Mouse (Mus musculus) neural tube, embryonic 11.5 days (tissue): ENCODE data around the gene Rimbp3. TPM values are rescaled to one million over a fixed set of nuclear protein-coding genes. Genes with fewer than 3 reads are reported as not detected.

Experiments used
- ATAC-seq: fragments of 200-750 bp; cut with Nextera tagmentation; 2 replicates; pipeline ENCODE4 v1.8.0; 2017; ENCODE audit warnings: moderate number of reproducible peaks, mild to moderate bottlenecking, moderate TSS enrichment, moderate library complexity; ENCODE audit not compliant: insufficient read depth, low FRiP score, low TSS enrichment
- DNase-seq: peaks from one replicate; pipeline ENCODE4 v3.0.0-alpha.2; 2015; ENCODE audit warnings: low spot score
- H3K27ac ChIP-seq: fragments of 300-500 bp; sonication (generic); 2 replicates; pipeline ENCODE4 v1.5.1; 2014; ENCODE audit warnings: low read depth, mild to moderate bottlenecking, low read length
- H3K27me3 ChIP-seq: fragments of 300-500 bp; sonication (generic); 2 replicates; pipeline ENCODE4 v1.6.1; 2014; ENCODE audit warnings: mild to moderate bottlenecking, low read length, mixed read lengths; ENCODE audit not compliant: control insufficient read depth, insufficient read depth
- H3K36me3 ChIP-seq: fragments of 300-500 bp; sonication (generic); 2 replicates; pipeline ENCODE4 v1.6.1; 2014; ENCODE audit warnings: mild to moderate bottlenecking, low read length, moderate library complexity, mixed read lengths; ENCODE audit not compliant: control insufficient read depth, insufficient read depth
- H3K4me1 ChIP-seq: fragments of 300-500 bp; sonication (generic); 2 replicates; pipeline ENCODE4 v1.6.1; 2014; ENCODE audit warnings: low read length, mixed read lengths; ENCODE audit not compliant: control insufficient read depth, insufficient read depth
- H3K4me2 ChIP-seq: fragments of 300-500 bp; sonication (generic); 2 replicates; pipeline ENCODE4 v1.6.1; 2014; ENCODE audit warnings: low read depth, mild to moderate bottlenecking, moderate library complexity
- H3K4me3 ChIP-seq: fragments of 300-500 bp; sonication (generic); 2 replicates; pipeline ENCODE4 v1.5.1; 2014; ENCODE audit warnings: low read depth, low read length
- H3K9ac ChIP-seq: fragments of 300-500 bp; sonication (generic); 2 replicates; pipeline ENCODE4 v1.6.1; 2014; ENCODE audit warnings: mild to moderate bottlenecking, low read length
- H3K9me3 ChIP-seq: fragments of 300-500 bp; sonication (generic); 2 replicates; pipeline ENCODE4 v1.6.1; 2016; ENCODE audit warnings: low read length; ENCODE audit not compliant: control insufficient read depth
- WGBS: fragments of 180-500 bp; shearing (Covaris S2); extraction: QIAGEN DNeasy Blood & Tissue Kit; methylation state at CpG from one replicate; pipeline ENCODE4 v1.1.7; 2014; 5-methylcytosine and 5-hydroxymethylcytosine counted together
- polyA plus RNA-seq: library from polyadenylated mRNA; unstranded; fragments of >200 nt; fragmentation: Nextera tagmentation; extraction: Ambion mirVana; gene quantifications from 2 replicates; pipeline ENCODE4 v1.2.1, GENCODE M21; 2014

Rimbp3 gene
- polyA plus RNA-seq, 1 experiment from 2014 or later = 1.1 TPM

DNA sequence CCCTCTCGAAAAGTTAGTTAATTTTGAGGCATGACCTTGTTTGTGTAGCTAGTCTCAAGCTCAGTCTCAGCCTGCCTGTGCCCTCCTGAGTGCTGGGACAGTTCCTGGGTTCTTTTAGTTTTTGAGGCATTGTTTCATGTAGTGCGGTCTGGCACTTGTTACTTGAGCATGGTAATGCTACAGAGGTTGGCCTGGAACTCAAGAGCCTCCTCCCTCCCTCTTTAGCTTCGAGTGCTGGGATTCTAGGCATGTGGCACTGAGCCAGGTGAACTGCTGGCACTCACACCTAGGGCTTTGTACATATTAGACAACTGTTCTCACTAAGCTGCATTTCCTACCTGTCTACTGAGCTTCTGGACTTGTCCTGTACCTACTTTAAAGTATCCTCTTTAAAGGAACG is 39.3 kb downstream of the Rimbp3 start:
- Histone ChIP-seq H3K27ac (no peak overlapping the region), H3K27me3 (no peaks in the 10 kb centered on the region), H3K4me3 (no peak overlapping the region), H3K9me3 (no peaks in the 10 kb centered on the region), H3K4me1 (peaks cover 4% of the 10 kb centered on the region), H3K9ac (no peak overlapping the region), H3K4me2 (no peak overlapping the region), H3K36me3 (no peaks in the 10 kb centered on the region)
- WGBS = 91% methylated on average over 4 of the region's 4 CpGs
- DNase-seq (no peak), ATAC-seq (no peak)

DNA sequence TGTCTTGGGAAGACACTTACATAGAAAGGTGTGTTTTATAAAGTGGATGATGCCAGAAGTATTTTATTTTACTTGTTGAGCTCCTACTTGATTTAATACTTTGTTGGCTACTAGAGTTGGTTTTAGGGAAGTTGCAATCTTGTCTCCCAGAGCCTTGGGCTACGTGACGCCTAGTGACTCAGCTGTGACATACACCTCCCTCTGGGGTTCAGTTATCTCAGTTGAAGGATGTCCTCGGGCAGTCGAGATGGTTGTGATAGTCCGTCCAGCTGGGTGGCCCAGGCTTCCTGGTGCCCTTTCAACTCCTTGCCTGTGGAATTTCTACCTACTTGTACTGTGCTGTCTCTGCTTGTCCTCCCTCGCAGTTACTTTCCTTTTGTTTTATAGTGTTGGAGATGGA is 40.7 kb downstream of the Rimbp3 start:
- no peak for DNase-seq
- Histone ChIP-seq H3K36me3 (no peaks in the 10 kb centered on the region), H3K4me2 (no peak overlapping the region), H3K27me3 (no peaks in the 10 kb centered on the region), H3K4me1 (peaks cover 15% of the 10 kb centered on the region), H3K27ac (no peak overlapping the region), H3K4me3 (no peak overlapping the region), H3K9ac (no peak overlapping the region), H3K9me3 (no peaks in the 10 kb centered on the region)
- WGBS = 82% methylated on average over 6 of the region's 6 CpGs
- ATAC-seq = no peak

DNA sequence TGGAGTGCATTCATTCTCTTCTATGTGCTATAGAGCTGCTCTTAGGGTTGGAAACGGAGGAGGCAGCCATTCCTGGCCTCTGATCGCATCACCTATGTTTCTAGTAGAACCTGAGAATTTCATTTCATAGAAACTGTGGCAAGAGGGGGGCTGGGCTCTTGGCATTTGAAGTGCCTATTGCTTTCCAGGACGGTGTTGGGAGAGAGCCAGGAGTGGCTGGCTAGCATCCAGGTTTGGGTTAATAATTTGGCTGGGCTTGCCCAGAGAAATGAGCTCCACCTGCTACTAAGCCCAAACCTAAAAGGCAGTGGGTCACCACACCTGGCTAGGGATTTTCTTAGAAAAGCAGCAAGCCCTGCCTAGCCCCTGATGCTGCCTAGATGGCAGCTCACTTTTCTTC is 43.1 kb downstream of the Rimbp3 start:
- H3K4me3 ChIP-seq = no peak overlapping the region
- 87% methylated on average over 3 of the region's 3 CpGs for WGBS
- no peak for DNase-seq

DNA sequence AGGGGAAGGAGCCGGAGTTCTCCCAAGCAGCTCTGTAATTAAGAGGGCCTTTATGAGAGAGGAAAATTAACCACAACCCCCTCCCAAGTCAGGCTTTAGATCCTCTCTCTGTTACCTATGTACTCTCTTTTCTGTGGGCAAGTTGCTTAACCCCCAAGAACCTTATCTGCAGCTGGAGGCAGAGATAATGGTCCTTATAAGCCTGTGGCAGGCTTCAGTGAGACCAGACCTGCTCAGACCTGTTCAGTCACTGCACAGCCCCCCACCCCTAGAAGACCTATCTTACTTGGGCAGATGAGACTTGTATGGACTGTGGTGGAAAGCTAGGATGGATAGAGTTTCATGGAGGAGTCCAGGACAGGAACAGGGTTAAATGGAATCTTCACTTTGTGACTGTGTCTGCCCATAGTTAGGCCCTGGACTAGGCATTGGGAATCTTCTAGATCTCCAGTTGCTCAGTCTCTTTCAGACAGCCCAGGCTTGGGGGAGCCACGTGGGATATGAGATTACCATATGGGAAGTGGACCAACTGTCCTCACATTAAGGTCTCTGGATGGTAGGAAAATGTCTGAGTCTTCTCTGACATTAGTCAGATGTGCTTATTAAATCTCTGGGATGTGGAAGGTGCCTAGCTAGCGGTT is 43.8 kb downstream of the Rimbp3 start:
- DNase-seq = no peak
- H3K27ac ChIP-seq = no peak overlapping the region
- no peak for ATAC-seq
- H3K4me1 ChIP-seq = peaks cover 15% of the 10 kb centered on the region
- H3K4me3 ChIP-seq = no peak overlapping the region
- 74% methylated on average over 3 of the region's 3 CpGs for WGBS
- peaks cover 2% of the 10 kb centered on the region; the same call in 1 of the 2 replicates for H3K36me3 ChIP-seq
- H3K9me3 ChIP-seq = no peaks in the 10 kb centered on the region
- H3K27me3 ChIP-seq = no peaks in the 10 kb centered on the region
- H3K4me2 ChIP-seq = no peak overlapping the region
- no peak overlapping the region for H3K9ac ChIP-seq

More for the DNA sequence above, 43.1 kb downstream of the Rimbp3 start:
- Histone ChIP-seq H3K4me2 (no peak overlapping the region), H3K9me3 (no peaks in the 10 kb centered on the region), H3K27me3 (no peaks in the 10 kb centered on the region), H3K4me1 (peaks cover 15% of the 10 kb centered on the region), H3K27ac (no peak overlapping the region), H3K36me3 (peaks cover 2% of the 10 kb centered on the region; the same call in 1 of the 2 replicates), H3K9ac (no peak overlapping the region)
- no peak for ATAC-seq

DNA sequence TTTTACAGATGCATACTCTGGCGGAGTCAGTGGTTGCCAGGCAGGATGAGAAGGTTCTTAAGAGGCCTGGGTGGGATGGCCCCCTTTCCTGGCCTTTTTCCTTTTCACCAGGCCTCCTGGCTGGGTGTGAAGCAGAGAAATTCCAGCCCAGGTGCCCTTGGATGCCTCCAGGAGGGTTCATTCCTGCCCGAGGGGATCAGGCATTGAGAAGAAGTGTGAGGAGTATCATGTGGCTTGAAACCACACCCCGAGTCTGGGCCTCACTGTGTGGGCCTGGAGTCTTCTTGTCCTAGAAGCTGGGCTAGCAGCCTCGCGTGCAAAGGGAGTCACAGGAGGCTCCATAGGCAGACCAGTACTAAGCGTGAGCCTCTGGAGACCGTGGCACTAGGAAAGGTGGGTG is 44.4 kb downstream of the Rimbp3 start:
- Histone ChIP-seq H3K9ac (no peak overlapping the region), H3K4me1 (peaks cover 15% of the 10 kb centered on the region), H3K27me3 (no peaks in the 10 kb centered on the region), H3K4me3 (no peak overlapping the region), H3K36me3 (peaks cover 7% of the 10 kb centered on the region), H3K9me3 (no peaks in the 10 kb centered on the region), H3K27ac (no peak overlapping the region), H3K4me2 (no peak overlapping the region)
- WGBS = 68% methylated on average over 7 of the region's 7 CpGs
- no peak for ATAC-seq
- no peak for DNase-seq

DNA sequence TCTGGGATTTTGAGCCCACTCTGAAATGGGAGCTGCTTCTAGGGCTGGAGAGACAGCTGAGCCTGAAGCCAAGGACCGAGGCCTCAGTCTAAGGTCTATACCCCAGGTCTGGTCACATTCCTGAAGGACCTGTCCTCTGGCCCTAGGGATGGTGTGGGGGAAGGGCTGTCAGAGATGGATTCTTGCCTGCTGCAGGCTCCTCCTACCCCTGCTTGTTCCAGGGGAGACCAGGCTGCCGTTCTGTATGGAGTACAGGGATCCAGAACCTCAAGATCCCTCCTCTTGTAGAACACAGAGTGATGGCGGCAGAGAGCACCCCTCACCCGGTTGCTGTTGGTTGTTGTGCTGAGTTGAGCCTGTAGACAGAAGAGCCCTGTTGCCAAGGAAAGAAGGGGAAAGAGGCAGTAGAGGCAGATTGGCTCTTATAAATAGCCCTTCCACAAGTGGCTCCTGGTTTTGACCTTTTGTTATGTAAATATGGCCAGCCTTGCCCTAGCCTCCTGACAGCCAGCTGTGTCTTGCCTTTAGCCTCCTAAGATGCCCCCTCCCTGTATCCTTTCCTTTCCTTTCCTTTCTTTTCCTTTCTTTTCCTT is 45.7 kb downstream of the Rimbp3 start:
- peaks cover 15% of the 10 kb centered on the region for H3K4me1 ChIP-seq
- WGBS = 19% methylated on average over 4 of the region's 4 CpGs
- H3K27me3 ChIP-seq = no peaks in the 10 kb centered on the region
- H3K9me3 ChIP-seq = no peaks in the 10 kb centered on the region
- peaks cover 17% of the 10 kb centered on the region for H3K36me3 ChIP-seq
- H3K4me2 ChIP-seq = no peak overlapping the region
- no peak overlapping the region for H3K9ac ChIP-seq
- H3K4me3 ChIP-seq = no peak overlapping the region
- no peak for DNase-seq
- ATAC-seq = no peak
- H3K27ac ChIP-seq = no peak overlapping the region; the same call in none of the 2 replicates

DNA sequence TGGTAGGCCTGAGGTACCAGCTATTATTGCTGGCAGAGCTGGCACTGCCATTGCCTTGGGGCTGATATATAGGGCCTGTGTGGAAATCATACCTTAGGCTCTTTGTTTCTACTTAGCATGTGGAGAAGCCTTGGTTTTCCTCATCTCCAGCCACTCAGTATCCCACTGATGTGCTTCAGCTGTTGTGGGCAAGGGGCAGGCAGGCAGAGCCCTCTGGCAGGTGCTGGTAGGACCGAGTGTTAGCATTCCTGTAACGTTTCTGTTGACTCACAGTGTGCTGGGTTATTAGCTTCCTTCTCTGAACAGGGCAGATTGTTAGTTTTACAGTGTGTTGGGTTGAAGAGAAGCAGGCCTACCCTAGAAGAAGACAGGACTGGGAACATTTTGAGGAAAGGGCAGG is 46.9 kb downstream of the Rimbp3 start:
- H3K27ac ChIP-seq = no peak overlapping the region
- no peak overlapping the region for H3K4me2 ChIP-seq
- H3K4me3 ChIP-seq = no peak overlapping the region
- no peaks in the 10 kb centered on the region for H3K27me3 ChIP-seq
- ATAC-seq (no peak), DNase-seq (no peak)
- H3K9me3 ChIP-seq = no peaks in the 10 kb centered on the region
- WGBS = 83% methylated on average over 2 of the region's 2 CpGs
- peaks cover 18% of the 10 kb centered on the region for H3K36me3 ChIP-seq
- peaks cover 15% of the 10 kb centered on the region for H3K4me1 ChIP-seq
- H3K9ac ChIP-seq = no peak overlapping the region

DNA sequence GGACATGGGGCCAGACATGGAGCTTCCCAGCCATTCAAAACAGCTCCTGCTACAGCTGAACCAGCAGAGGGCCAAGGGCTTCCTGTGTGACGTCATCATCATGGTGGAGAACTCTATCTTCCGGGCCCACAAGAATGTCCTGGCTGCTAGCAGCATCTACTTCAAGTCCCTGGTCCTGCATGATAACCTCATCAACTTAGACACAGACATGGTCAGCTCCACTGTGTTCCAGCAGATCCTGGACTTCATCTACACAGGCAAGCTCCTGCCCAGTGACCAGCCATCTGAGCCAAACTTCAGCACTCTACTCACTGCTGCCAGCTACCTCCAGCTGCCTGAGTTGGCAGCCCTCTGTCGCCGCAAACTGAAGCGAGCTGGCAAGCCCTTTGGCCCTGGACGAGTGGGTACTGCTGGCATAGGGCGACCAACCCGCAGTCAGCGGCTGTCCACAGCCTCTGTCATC is 49.0 kb downstream of the Rimbp3 start:
- 92% methylated on average over 9 of the region's 9 CpGs for WGBS
- H3K27me3 ChIP-seq = no peaks in the 10 kb centered on the region
- no peak for ATAC-seq

DNA sequence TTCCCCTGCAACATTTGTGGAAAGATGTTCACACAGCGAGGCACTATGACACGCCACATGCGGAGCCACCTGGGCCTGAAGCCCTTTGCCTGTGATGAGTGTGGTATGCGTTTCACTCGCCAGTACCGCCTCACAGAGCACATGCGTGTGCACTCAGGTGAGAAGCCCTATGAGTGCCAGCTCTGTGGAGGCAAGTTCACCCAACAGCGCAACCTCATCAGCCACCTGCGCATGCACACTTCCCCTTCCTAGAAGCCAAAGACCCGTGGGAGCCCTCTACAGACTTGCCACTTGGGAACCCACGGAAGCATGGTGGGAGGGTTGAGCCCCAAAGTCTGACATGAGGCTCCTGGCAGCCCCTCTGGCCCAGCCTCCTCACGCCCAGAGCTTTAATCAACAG is 50.5 kb downstream of the Rimbp3 start:
- Histone ChIP-seq H3K9me3 (no peaks in the 10 kb centered on the region), H3K27ac (no peak overlapping the region), H3K4me2 (no peak overlapping the region), H3K9ac (no peak overlapping the region), H3K36me3 (peaks cover 18% of the 10 kb centered on the region), H3K27me3 (no peaks in the 10 kb centered on the region), H3K4me3 (no peak overlapping the region), H3K4me1 (peaks cover 3% of the 10 kb centered on the region)
- DNase-seq = no peak
- no peak for ATAC-seq
- 96% methylated on average over 12 of the region's 12 CpGs for WGBS

More for the DNA sequence above, 49.0 kb downstream of the Rimbp3 start:
- H3K27ac ChIP-seq = no peak overlapping the region
- H3K4me3 ChIP-seq = no peak overlapping the region
- DNase-seq = no peak
- no peaks in the 10 kb centered on the region for H3K9me3 ChIP-seq
- no peak overlapping the region for H3K4me2 ChIP-seq
- H3K36me3 ChIP-seq = peaks cover 18% of the 10 kb centered on the region
- peaks cover 15% of the 10 kb centered on the region for H3K4me1 ChIP-seq
- H3K9ac ChIP-seq = no peak overlapping the region
